In the genomic region with DNA sequence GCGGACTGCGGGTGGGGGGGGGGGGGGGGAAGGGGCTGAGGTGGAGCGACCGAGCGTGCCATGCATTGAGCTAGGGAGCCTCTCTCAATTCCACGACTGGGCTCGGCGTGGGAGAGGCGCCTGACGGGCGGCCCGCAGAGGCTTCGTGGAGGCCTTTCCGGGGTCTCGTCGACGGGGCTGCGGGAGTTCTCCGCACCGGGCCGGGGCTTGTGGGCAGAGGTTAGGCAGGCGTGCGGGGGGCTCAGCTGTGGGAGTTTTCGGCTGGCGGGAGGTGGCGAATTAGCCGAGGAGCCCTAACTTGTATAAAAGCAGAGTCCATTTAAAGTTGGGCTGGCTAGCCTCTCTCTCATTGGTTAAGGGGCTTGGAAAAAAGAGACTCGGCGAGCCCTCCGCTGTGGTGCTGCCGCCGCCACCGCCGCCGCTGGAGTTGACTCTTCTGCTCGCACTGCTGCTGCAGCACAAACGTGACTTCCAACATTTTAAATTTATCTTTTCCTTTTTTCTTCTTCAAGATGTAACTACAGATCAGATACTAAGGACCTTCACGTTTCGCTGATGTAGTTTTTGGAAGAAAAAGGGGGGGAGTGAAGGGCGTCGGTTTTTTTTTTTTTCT, we compare ENCODE assay signal across 8 mouse cellular contexts. TPM values are rescaled to one million over a fixed set of nuclear protein-coding genes. Genes with fewer than 3 reads are reported as not detected.
DNase-seq lines count a peak whose midpoint lies in the region; ATAC-seq and TF ChIP-seq lines count a peak whose summit lies in the region.

No protein-coding gene starts in this region.

- TF ChIP-seq POLR2A in bone marrow, adult 2 months (IDR thresholded peaks at IDR 0.05; ENCODE audit: borderline replicate concordance, control insufficient read depth, low read depth, low read length) = peak; percentile 96
- TF ChIP-seq POLR2A in limb, embryonic 14.5 days (IDR thresholded peaks at IDR 0.05; ENCODE audit: borderline replicate concordance, extremely low read depth, insufficient read depth, insufficient read length) = peak; percentile 87; the same call in 1 of the 2 replicates
- peak; percentile 98 for TF ChIP-seq POLR2A in spleen, adult 2 months (IDR thresholded peaks at IDR 0.05; ENCODE audit: low read depth, low read length)

- no peaks in the 10 kb centered on the region for H3K9me3 ChIP-seq in embryonic facial prominence, embryonic 14.5 days (ENCODE audit: control insufficient read depth, low read length)
- no peaks in the 10 kb centered on the region for H3K9me3 ChIP-seq in limb, embryonic 14.5 days (ENCODE audit: control insufficient read depth, low read length)
- no peaks in the 10 kb centered on the region for H3K9me3 ChIP-seq in midbrain, embryonic 16.5 days (replicated peaks; ENCODE audit: control insufficient read depth, low read length, poor library complexity, severe bottlenecking)

- peak overlapping the region; percentile 93 for H3K4me3 ChIP-seq in bone marrow, adult 2 months (replicated peaks; ENCODE audit: control insufficient read depth, low read depth, low read length)
- peak overlapping the region; percentile 85 for H3K4me3 ChIP-seq in embryonic facial prominence, embryonic 14.5 days (ENCODE audit: low read depth, low read length)
- H3K4me3 ChIP-seq in limb, embryonic 14.5 days (replicated peaks; ENCODE audit: low read length) = peak overlapping the region; percentile 79
- peak overlapping the region; percentile 87 for H3K4me3 ChIP-seq in midbrain, embryonic 16.5 days (ENCODE audit: low read depth, low read length)
- peak overlapping the region; percentile 86 for H3K4me3 ChIP-seq in spleen, adult 2 months (ENCODE audit: extremely low read depth, insufficient read depth, insufficient read length)

- peak overlapping the region; percentile 98 for H3K27ac ChIP-seq in bone marrow, adult 2 months (ENCODE audit: control insufficient read depth, insufficient read depth, low read depth, low read length, poor library complexity)
- H3K27ac ChIP-seq in embryonic facial prominence, embryonic 14.5 days (replicated peaks; ENCODE audit: low read depth, low read length) = peak overlapping the region; percentile 91
- H3K27ac ChIP-seq in limb, embryonic 14.5 days (replicated peaks; ENCODE audit: low read depth, low read length) = peak overlapping the region; percentile 90
- peak overlapping the region; percentile 99 for H3K27ac ChIP-seq in midbrain, embryonic 16.5 days (ENCODE audit: low read length)
- peak overlapping the region; percentile 99 for H3K27ac ChIP-seq in spleen, adult 2 months (ENCODE audit: insufficient read depth, low read length)

- peak; percentile 94 for DNase-seq in 416B (ENCODE audit: low read depth)
- DNase-seq in embryonic facial prominence, embryonic 14.5 days (ENCODE audit: low spot score) = peak; percentile 97
- DNase-seq in heart, adult 8-10 months (ENCODE audit: low spot score) = peak; percentile 93
- peak; percentile 95 for DNase-seq in kidney, adult 9 months
- DNase-seq in limb, embryonic 14.5 days (ENCODE audit: low spot score) = peak; percentile 92
- DNase-seq in spleen, adult 2 months (ENCODE audit: low read depth in 1 of 2, low spot score in 2 of 2) = peak; percentile 85

- peak; percentile 76 for ATAC-seq in embryonic facial prominence, embryonic 14.5 days (ENCODE audit: low read depth)
- ATAC-seq in limb, embryonic 14.5 days (ENCODE audit: low FRiP score, low read depth) = peak; percentile 79
- ATAC-seq in midbrain, embryonic 16.5 days = peak; percentile 86

- no peak for TF ChIP-seq CTCF in bone marrow, adult 2 months (IDR thresholded peaks at IDR 0.05; ENCODE audit: control insufficient read depth, insufficient read depth, low read length)
- TF ChIP-seq CTCF in spleen, adult 2 months (IDR thresholded peaks at IDR 0.05; ENCODE audit: extremely low read depth, insufficient read depth, insufficient read length, insufficient replicate concordance) = no peak

- H3K27me3 ChIP-seq in embryonic facial prominence, embryonic 14.5 days (replicated peaks; ENCODE audit: control insufficient read depth, insufficient read depth, low read length) = no peaks in the 10 kb centered on the region
- no peaks in the 10 kb centered on the region for H3K27me3 ChIP-seq in limb, embryonic 14.5 days (ENCODE audit: control insufficient read depth, insufficient read depth, low read length)
- no peaks in the 10 kb centered on the region for H3K27me3 ChIP-seq in midbrain, embryonic 16.5 days (ENCODE audit: control insufficient read depth, insufficient read depth, low read depth, low read length)
- H3K27me3 ChIP-seq in spleen, adult 2 months (ENCODE audit: control insufficient read depth, insufficient read depth, low read length) = no peaks in the 10 kb centered on the region; the same call in 1 of the 2 replicates

- H3K4me2 ChIP-seq in embryonic facial prominence, embryonic 14.5 days (ENCODE audit: low read depth, low read length) = peak overlapping the region; percentile 97
- peak overlapping the region; percentile 54 for H3K4me2 ChIP-seq in limb, embryonic 14.5 days (replicated peaks; ENCODE audit: low read depth, low read length, severe bottlenecking)
- H3K4me2 ChIP-seq in midbrain, embryonic 16.5 days (ENCODE audit: low read length) = peak overlapping the region; percentile 81

- under 1% methylated on average over 41 of the region's 41 CpGs for WGBS in bone marrow, adult 2 months
- 0% methylated on average over 24 of the region's 41 CpGs for WGBS in embryonic facial prominence, embryonic 14.5 days
- under 1% methylated on average over 35 of the region's 41 CpGs for WGBS in limb, embryonic 14.5 days
- WGBS in midbrain, embryonic 16.5 days = under 1% methylated on average over 37 of the region's 41 CpGs
- under 1% methylated on average over 37 of the region's 41 CpGs for WGBS in spleen, adult 2 months

- no peaks in the 10 kb centered on the region; the same call in 1 of the 2 replicates for H3K4me1 ChIP-seq in bone marrow, adult 2 months (ENCODE audit: control insufficient read depth, insufficient read depth, low read length)
- peaks cover 18% of the 10 kb centered on the region for H3K4me1 ChIP-seq in embryonic facial prominence, embryonic 14.5 days (ENCODE audit: control insufficient read depth, insufficient read depth, low read length)
- peaks cover 21% of the 10 kb centered on the region for H3K4me1 ChIP-seq in limb, embryonic 14.5 days (ENCODE audit: control insufficient read depth, insufficient read depth, low read length)
- H3K4me1 ChIP-seq in midbrain, embryonic 16.5 days (ENCODE audit: control insufficient read depth, insufficient read depth, low read length) = peaks cover 18% of the 10 kb centered on the region
- peaks cover 4% of the 10 kb centered on the region for H3K4me1 ChIP-seq in spleen, adult 2 months (ENCODE audit: control insufficient read depth, insufficient read depth, insufficient read length)

- H3K9ac ChIP-seq in embryonic facial prominence, embryonic 14.5 days (ENCODE audit: low read depth, low read length) = peak overlapping the region; percentile 88
- peak overlapping the region; percentile 94 for H3K9ac ChIP-seq in limb, embryonic 14.5 days (ENCODE audit: low read depth, low read length, severe bottlenecking)
- H3K9ac ChIP-seq in midbrain, embryonic 16.5 days (ENCODE audit: low read depth, low read length) = peak overlapping the region; percentile 91

- H3K36me3 ChIP-seq in embryonic facial prominence, embryonic 14.5 days (ENCODE audit: control insufficient read depth, insufficient read depth, low read length) = no peaks in the 10 kb centered on the region
- H3K36me3 ChIP-seq in limb, embryonic 14.5 days (ENCODE audit: control insufficient read depth, insufficient read depth, low read length) = no peaks in the 10 kb centered on the region
- H3K36me3 ChIP-seq in midbrain, embryonic 16.5 days (ENCODE audit: control insufficient read depth, insufficient read depth, low read length) = no peaks in the 10 kb centered on the region
- H3K36me3 ChIP-seq in spleen, adult 2 months (ENCODE audit: control insufficient read depth, insufficient read depth, low read length) = no peaks in the 10 kb centered on the region

RNA-seq across cellular contexts. Expression of a gene that starts 1.8 kb away (rescaled TPM):
- polyA plus RNA-seq in bone marrow, adult 2 months (2011; ENCODE audit: insufficient read depth, insufficient read length, low replicate concordance, missing spikeins) = 30.0 and 36.0 TPM in 2 replicates
- polyA plus RNA-seq in embryonic facial prominence, embryonic 14.5 days (2014; fragmentation: Nextera tagmentation; extraction: Ambion mirVana) = 16.1 and 17.6 TPM in 2 replicates
- 10 to 100 TPM; 13.9 to 25.9 (median 19.4) TPM for total RNA-seq in heart, adult 8-10 months (2022)
- polyA plus RNA-seq in limb, embryonic 14.5 days (2012; rRNA removed) = 25.7 and 29.9 TPM in 2 replicates
- 22.8 and 28.4 TPM in 2 replicates for polyA plus RNA-seq in limb, embryonic 14.5 days (2014; fragmentation: Nextera tagmentation; extraction: Ambion mirVana)
- 36.6 and 44.6 TPM in 2 replicates for polyA plus RNA-seq in midbrain, embryonic 16.5 days (2015; fragmentation: Nextera tagmentation; extraction: Ambion mirVana)
- 10.9 and 14.3 TPM in 2 replicates for polyA plus RNA-seq in spleen, adult 2 months (2012; rRNA removed)

Comparison
In these comparisons a context has a peak if more than half of its experiments do, and no peak if none do; other contexts are left out.
1. Peak in every context shown above with its lines: DNase-seq, ATAC-seq, H3K4me3 ChIP-seq and H3K27ac ChIP-seq.